Mouse (Mus musculus): ENCODE data around the gene Nfix. TPM values are rescaled to one million over a fixed set of nuclear protein-coding genes. Genes with fewer than 3 reads are reported as not detected.

The Nfix gene
- 10 to 100 TPM; 19.5 to 24.7 TPM for total RNA-seq (2023)

GRCm38 (mm10) chr8:84799999-84800831, at the start of gene Nfix:
TSS of gene Nfix (minus strand) at chr8:84800344.

GRCm38 (mm10) chr8:84846722-84847572, 46.8 kb upstream of the Nfix start, which contains the start of gene Calr:
TSS of gene Calr (minus strand) at chr8:84846934.

DNA sequence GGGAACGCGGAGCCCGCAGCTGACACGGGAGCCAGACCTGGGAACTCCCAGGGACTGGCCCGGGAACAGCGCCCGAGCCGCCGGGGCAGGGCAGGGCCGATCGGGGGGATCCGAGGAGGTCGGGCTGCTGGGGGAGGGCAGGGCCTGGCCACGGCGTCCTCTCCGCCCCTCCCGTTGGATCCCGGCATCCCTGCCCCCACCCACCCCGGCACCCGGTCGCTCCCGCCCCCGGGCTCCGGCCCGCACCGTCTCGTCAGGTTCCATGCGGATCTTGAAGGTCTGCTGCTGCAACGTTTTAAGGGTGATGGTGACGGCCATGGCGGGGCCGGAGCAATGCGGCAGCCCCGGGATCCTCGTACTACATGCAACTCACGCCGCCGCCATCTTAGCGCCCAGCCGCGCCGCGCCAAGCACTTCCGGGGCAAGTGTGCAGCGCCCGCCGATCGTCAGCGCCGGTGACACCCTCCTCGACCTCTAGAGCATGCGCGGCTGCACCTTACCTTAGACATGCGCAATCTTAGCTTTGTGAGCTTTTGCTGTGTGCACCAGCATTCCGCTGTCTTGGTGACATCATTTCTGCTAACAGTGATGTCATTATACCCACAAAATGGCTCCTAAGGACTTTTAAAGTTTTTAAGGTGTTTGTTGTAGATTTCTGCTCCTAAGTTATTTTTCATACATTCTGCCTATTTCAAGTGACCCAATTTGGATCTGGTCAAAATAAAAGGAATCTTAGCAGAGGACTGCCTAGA, 40.3 kb upstream of the Nfix start, which contains the start of gene Rad23a:
TSS of gene Rad23a (minus strand) at position 418 of the 752 bp plus-strand sequence.

GRCm38 (mm10) chr8:84831490-84831889, 31.3 kb upstream of the Nfix start, which contains the start of gene Gadd45gip1:
TSS of gene Gadd45gip1 (plus strand) at chr8:84831522.

DNA sequence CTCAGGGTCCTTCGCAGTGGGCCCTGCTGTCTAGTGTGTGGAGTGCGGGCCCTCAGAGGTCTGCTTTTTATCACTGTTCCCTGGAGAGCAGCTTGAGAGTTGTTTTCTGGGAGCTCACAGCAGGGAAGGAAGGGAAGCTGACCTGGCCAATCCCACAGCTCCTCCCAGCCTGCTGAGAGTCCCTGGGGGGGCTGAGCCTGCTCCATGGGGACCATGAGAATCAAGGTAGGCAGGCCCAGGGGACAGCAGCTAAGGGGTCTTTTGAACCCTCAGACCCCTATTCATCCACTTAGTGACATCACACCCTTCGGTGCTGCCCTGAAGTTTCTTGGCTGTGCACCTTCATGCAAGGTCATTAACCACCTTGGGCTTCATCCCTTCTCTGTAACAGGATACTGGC, 22.6 kb upstream of the Nfix start, which contains the start of gene Dand5:
TSS of gene Dand5 (minus strand) at position 101 of the 400 bp plus-strand sequence.

DNA sequence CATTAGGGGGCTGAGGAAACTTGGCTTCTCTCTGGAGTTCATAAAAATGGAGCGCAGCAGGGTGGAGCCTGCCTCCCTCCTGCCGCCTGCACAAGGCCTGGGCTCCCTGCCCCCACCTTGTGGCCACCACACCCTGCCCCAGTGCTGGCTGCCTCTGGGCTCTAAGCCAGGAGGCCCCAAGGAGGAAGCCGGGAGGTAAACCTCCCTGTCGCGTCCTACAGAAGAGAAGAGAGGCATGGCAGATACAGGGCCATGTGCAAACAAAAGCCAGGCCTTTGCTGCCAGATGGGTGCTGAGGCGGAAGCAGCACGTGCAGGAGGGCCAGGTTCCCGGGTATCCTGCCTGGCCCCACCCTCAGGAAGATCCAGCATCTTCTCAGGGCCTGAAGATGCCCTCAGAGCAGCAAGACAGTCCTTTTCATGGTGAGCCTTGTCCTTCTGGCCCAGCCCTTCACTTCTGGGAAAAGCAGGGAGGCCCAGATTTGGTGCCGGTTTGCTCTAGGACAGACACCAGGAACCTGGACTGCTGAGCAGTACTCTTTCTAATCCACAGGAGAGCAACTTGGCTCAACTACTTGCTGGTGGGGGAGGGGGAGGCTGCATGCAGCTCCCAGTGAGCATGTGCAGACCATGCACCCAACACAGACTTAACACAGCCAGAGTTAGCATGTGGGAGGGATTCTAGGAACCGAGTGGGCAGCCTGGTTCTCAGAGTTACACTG, 77.1 kb downstream of the Nfix start, which contains the start of gene G430095P16Rik:
TSS of gene G430095P16Rik (plus strand) at position 158 of the 721 bp plus-strand sequence.

DNA sequence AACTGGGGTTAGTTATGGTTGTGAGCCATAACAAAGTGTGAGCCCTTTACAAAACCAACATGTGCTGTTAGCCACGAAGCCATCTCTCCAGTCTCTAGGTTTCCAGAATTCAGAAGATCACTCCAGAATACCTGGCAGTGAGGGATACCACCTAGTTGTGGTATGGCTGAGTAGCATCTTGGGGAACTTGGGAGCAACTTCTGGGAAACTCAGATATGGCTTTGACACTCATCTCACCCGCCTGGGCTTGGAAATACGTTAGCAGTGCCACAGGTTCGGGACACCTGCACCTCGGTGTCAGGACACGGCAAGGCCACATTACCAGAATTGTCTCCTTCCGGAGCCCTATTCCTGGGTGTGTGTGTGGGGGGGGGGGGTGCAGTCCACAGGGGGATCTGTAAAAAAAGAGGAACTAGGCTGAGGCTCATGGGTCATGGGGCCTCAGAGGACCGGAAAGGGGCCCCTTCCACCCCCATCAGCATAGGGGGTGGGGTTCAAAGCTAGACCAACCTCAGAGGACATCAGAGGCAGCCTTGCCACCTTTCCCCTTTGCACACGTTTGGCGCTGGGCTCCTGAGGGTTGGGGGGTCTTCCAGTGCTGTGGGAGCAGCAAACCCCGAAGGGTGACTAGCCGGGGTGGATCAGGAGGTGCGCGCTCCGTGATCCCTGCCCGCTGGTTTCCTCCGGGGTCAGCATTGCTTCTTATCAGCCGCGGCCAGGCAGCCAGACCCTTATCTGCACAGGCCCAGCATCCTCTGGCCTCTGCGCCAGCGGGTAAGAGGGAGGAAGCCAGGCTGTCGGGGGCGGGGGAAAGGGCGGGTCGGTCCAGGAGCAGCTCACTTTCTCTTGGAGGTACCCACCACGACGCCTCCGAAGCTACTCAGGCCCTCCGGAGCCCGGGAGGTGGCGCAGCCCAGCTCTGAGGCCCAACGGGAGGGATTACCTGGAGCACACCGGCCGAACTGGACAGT, 98.9 kb downstream of the Nfix start, which contains the start of gene Lyl1:
TSS of gene Lyl1 (plus strand) at position 517 of the 971 bp plus-strand sequence.

DNA sequence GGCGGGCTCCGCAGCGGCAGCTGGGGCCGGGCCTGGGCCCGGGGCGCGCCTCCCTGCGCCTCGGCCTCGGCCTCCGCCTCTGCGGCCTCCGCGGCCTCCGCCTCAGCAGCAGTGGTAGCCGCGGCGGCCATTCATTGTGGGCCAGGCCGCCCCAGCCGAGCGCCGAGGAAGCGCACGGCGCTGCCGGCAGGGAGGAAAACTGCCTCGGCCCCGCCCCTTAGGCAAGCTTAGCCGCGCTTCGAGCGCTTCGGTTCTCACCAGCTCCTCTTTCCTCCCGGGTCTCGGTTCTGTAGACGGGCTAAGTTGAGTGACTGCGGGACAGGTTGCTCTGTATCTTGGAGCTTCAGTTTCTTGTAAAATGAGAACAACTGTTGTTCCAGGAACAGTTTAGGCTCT, 112.4 kb downstream of the Nfix start, which contains the start of gene Nacc1:
TSS of gene Nacc1 (minus strand) at position 158 of the 396 bp plus-strand sequence.

GRCm38 (mm10) chr8:84686191-84687002, 113.7 kb downstream of the Nfix start, which contains the start of gene Trmt1:
TSS of gene Trmt1 (plus strand) at chr8:84686307.

GRCm38 (mm10) chr8:84662581-84663065, 137.5 kb downstream of the Nfix start, which contains the start of gene Ier2:
TSS of gene Ier2 (minus strand) at chr8:84662852.

Other genes starting within 250 kb of the Nfix start
- 100 to 1,000 TPM; 716 to 822 TPM for gene Ier2, start 137.5 kb downstream of the Nfix start, total RNA-seq (2023)
- 10 to 100 TPM; 25.4 to 35.6 TPM for gene Trmt1, start 114.0 kb downstream of the Nfix start, total RNA-seq (2023)
- gene Nacc1, start 112.5 kb downstream of the Nfix start, total RNA-seq (2023) = 10 to 100 TPM; 34.0 to 39.2 TPM
- gene Lyl1, start 98.9 kb downstream of the Nfix start, total RNA-seq (2023) = 100 to 1,000 TPM; 102 to 117 TPM
- gene G430095P16Rik, start 77.3 kb downstream of the Nfix start, total RNA-seq (2023) = 10 to 100 TPM in 1 of 2 experiments, 1 to 10 TPM in 1; 7.7 to 11.2 TPM
- 1 to 10 TPM in 1 of 2 experiments, under 1 TPM in 1; 0.95 to 1.0 TPM for gene Dand5, start 22.5 kb upstream of the Nfix start, total RNA-seq (2023)
- 1 to 10 TPM; 6.1 to 6.9 TPM for gene Gadd45gip1, start 31.2 kb upstream of the Nfix start, total RNA-seq (2023)
- gene Rad23a, start 40.3 kb upstream of the Nfix start, total RNA-seq (2023) = 10 to 100 TPM; 38.7 to 39.0 TPM
- 100 to 1,000 TPM; 286 to 287 TPM for gene Calr, start 46.6 kb upstream of the Nfix start, total RNA-seq (2023)
- 10 to 100 TPM; 29.4 to 29.6 TPM for gene Farsa, start 56.6 kb upstream of the Nfix start, total RNA-seq (2023)
- 10 to 100 TPM; 13.6 to 16.0 TPM for gene Syce2, start 71.8 kb upstream of the Nfix start, total RNA-seq (2023)
- gene Gcdh, start 93.6 kb upstream of the Nfix start, total RNA-seq (2023) = 1 to 10 TPM; 5.6 TPM
- 10 to 100 TPM in 1 of 2 experiments, 1 to 10 TPM in 1; 6.4 to 17.8 TPM for gene Klf1, start 101.6 kb upstream of the Nfix start, total RNA-seq (2023)
- 10 to 100 TPM; 19.0 to 25.7 TPM for gene Dnase2a, start 108.2 kb upstream of the Nfix start, total RNA-seq (2023)
- not detected for gene Mast1, start 137.0 kb upstream of the Nfix start, total RNA-seq (2023)
- gene Rtbdn, start 146.6 kb upstream of the Nfix start, total RNA-seq (2023) = not detected
- gene Gm49661, start 169.1 kb upstream of the Nfix start, total RNA-seq (2023) = not detected
- gene Prdx2, start 169.2 kb upstream of the Nfix start, total RNA-seq (2023) = 100 to 1,000 TPM in 1 of 2 experiments, 10 to 100 TPM in 1; 83.7 to 137 TPM
- gene Rnaseh2a, start 169.4 kb upstream of the Nfix start, total RNA-seq (2023) = 10 to 100 TPM; 32.2 to 37.0 TPM
- 100 to 1,000 TPM; 884 to 937 TPM for gene Junb, start 178.4 kb upstream of the Nfix start, total RNA-seq (2023)
- 1 to 10 TPM; 1.0 to 1.2 TPM for gene Hook2, start 190.3 kb upstream of the Nfix start, total RNA-seq (2023)
- gene Best2, start 214.2 kb upstream of the Nfix start, total RNA-seq (2023) = not detected
- 10 to 100 TPM; 57.0 to 57.8 TPM for gene Asna1, start 224.9 kb upstream of the Nfix start, total RNA-seq (2023)
- 100 to 1,000 TPM; 147 to 163 TPM for gene Trir, start 226.5 kb upstream of the Nfix start, total RNA-seq (2023)
- gene Tnpo2, start 236.6 kb upstream of the Nfix start, total RNA-seq (2023) = 10 to 100 TPM; 33.7 to 38.2 TPM

Data from neutrophil, adult 59 days (primary cell).